Mouse (Mus musculus): ENCODE data around the gene Gzmf. TPM values are rescaled to one million over a fixed set of nuclear protein-coding genes. Genes with fewer than 3 reads are reported as not detected.
"Not testable (repeated sequence)": the region's sequence is repeated elsewhere in the genome, so short reads cannot be mapped to it uniquely, and the experiment has no call there.

Gzmf gene
- not detected for total RNA-seq (2018; cell fraction: chromatin; rRNA removed)
- total RNA-seq (2018; cell fraction: cytosol; rRNA removed), result not detected
- not detected for total RNA-seq (2018; cell fraction: nucleus; rRNA removed)
- not detected in 3 replicates for polyA plus RNA-seq (2018)

- no peak within 1 kb of the TSS for H3K27ac ChIP-seq
- H3K79me2 ChIP-seq (ENCODE audit: inconsistent target), result no peaks in the 10 kb centered on the region
- H3K36me3 ChIP-seq (ENCODE audit: inconsistent target), result no peaks in the 10 kb centered on the region
- no peak within 1 kb of the TSS for H3K4me3 ChIP-seq (ENCODE audit: inconsistent target)
- WGBS (ENCODE audit: missing documents), result 92% methylated on average over 4 of the region's 4 CpGs
Measured at GRCm38 (mm10) chr14:56211317-56211716, at the start of gene Gzmf. Gzmf (minus strand) TSS chr14:56211417.

GRCm38 (mm10) chr14:56240409-56240808 lies 29.2 kb upstream of the Gzmf start:
- Histone ChIP-seq H3K4me3 (ENCODE audit: inconsistent target) (no peak overlapping the region), H3K79me2 (ENCODE audit: inconsistent target) (no peaks in the 10 kb centered on the region), H3K36me3 (ENCODE audit: inconsistent target) (no peaks in the 10 kb centered on the region), H3K27ac (no peak overlapping the region)

GRCm38 (mm10) chr14:56234556-56234955 lies 23.3 kb upstream of the Gzmf start, which contains the start of gene Gzmc:
Gzmc (minus strand) TSS chr14:56234656.
- WGBS (ENCODE audit: missing documents), result 14% methylated on average over 1 of the region's 2 CpGs
- no peaks in the 10 kb centered on the region for H3K36me3 ChIP-seq (ENCODE audit: inconsistent target)
- H3K79me2 ChIP-seq (ENCODE audit: inconsistent target), result no peaks in the 10 kb centered on the region
- H3K27ac ChIP-seq, result no peak within 1 kb of the TSS
- no peak within 1 kb of the TSS for H3K4me3 ChIP-seq (ENCODE audit: inconsistent target)

- WGBS (ENCODE audit: missing documents), result 86% methylated on average over 1 of the region's 1 CpGs
Measured at GRCm38 (mm10) chr14:56205613-56206012, 5.6 kb downstream of the Gzmf start.

GRCm38 (mm10) chr14:56205021-56205420 lies 6.2 kb downstream of the Gzmf start:
- not testable (repeated sequence) for H3K79me2 ChIP-seq (ENCODE audit: inconsistent target); H3K27ac ChIP-seq; H3K36me3 ChIP-seq (ENCODE audit: inconsistent target); H3K4me3 ChIP-seq (ENCODE audit: inconsistent target)
- WGBS (ENCODE audit: missing documents), result 32% methylated on average over 5 of the region's 5 CpGs

More at GRCm38 (mm10) chr14:56205613-56206012, 5.6 kb downstream of the Gzmf start:
- Histone ChIP-seq H3K36me3 (ENCODE audit: inconsistent target) (no peaks in the 10 kb centered on the region), H3K79me2 (ENCODE audit: inconsistent target) (no peaks in the 10 kb centered on the region), H3K4me3 (ENCODE audit: inconsistent target) (no peak overlapping the region), H3K27ac (no peak overlapping the region)

- no peak overlapping the region for H3K27ac ChIP-seq
- 0% methylated on average over 2 of the region's 2 CpGs for WGBS (ENCODE audit: missing documents)
- H3K36me3 ChIP-seq (ENCODE audit: inconsistent target), result no peaks in the 10 kb centered on the region
- no peaks in the 10 kb centered on the region for H3K79me2 ChIP-seq (ENCODE audit: inconsistent target)
- no peak overlapping the region for H3K4me3 ChIP-seq (ENCODE audit: inconsistent target)
Measured at GRCm38 (mm10) chr14:56203975-56204374, 7.2 kb downstream of the Gzmf start.

- WGBS (ENCODE audit: missing documents), result 62% methylated on average over 6 of the region's 6 CpGs
- Histone ChIP-seq H3K79me2 (ENCODE audit: inconsistent target) (no peaks in the 10 kb centered on the region), H3K27ac (no peak overlapping the region), H3K4me3 (ENCODE audit: inconsistent target) (no peak overlapping the region), H3K36me3 (ENCODE audit: inconsistent target) (no peaks in the 10 kb centered on the region)
Measured at GRCm38 (mm10) chr14:56186946-56187345, 24.3 kb downstream of the Gzmf start.

- WGBS (ENCODE audit: missing documents), result 71% methylated on average over 5 of the region's 5 CpGs
- H3K27ac ChIP-seq, result no peak overlapping the region
- H3K36me3 ChIP-seq (ENCODE audit: inconsistent target), result no peaks in the 10 kb centered on the region
- H3K4me3 ChIP-seq (ENCODE audit: inconsistent target), result no peak overlapping the region
- no peaks in the 10 kb centered on the region for H3K79me2 ChIP-seq (ENCODE audit: inconsistent target)
Measured at GRCm38 (mm10) chr14:56186521-56186920, 24.7 kb downstream of the Gzmf start.

GRCm38 (mm10) chr14:56177651-56178050 lies 33.6 kb downstream of the Gzmf start:
- H3K79me2 ChIP-seq (ENCODE audit: inconsistent target); H3K27ac ChIP-seq; H3K4me3 ChIP-seq (ENCODE audit: inconsistent target); H3K36me3 ChIP-seq (ENCODE audit: inconsistent target): not testable (repeated sequence)
- 18% methylated on average over 8 of the region's 8 CpGs for WGBS (ENCODE audit: missing documents)

- Histone ChIP-seq H3K27ac (no peak within 1 kb of the TSS), H3K36me3 (ENCODE audit: inconsistent target) (no peaks in the 10 kb centered on the region), H3K79me2 (ENCODE audit: inconsistent target) (no peaks in the 10 kb centered on the region), H3K4me3 (ENCODE audit: inconsistent target) (no peak within 1 kb of the TSS)
- 91% methylated on average over 5 of the region's 5 CpGs for WGBS (ENCODE audit: missing documents)
Measured at GRCm38 (mm10) chr14:56174499-56174898, 36.7 kb downstream of the Gzmf start, which contains the start of gene Gzmn. Gzmn (minus strand) TSS chr14:56174599.

GRCm38 (mm10) chr14:56173396-56173795 lies 37.8 kb downstream of the Gzmf start:
- WGBS (ENCODE audit: missing documents), result 90% methylated on average over 6 of the region's 6 CpGs
- Histone ChIP-seq H3K36me3 (ENCODE audit: inconsistent target) (no peaks in the 10 kb centered on the region), H3K27ac (no peak overlapping the region)

GRCm38 (mm10) chr14:56172744-56173143 lies 38.5 kb downstream of the Gzmf start:
- no peaks in the 10 kb centered on the region for H3K79me2 ChIP-seq (ENCODE audit: inconsistent target)
- 84% methylated on average over 5 of the region's 5 CpGs for WGBS (ENCODE audit: missing documents)
- no peaks in the 10 kb centered on the region for H3K36me3 ChIP-seq (ENCODE audit: inconsistent target)
- H3K4me3 ChIP-seq (ENCODE audit: inconsistent target), result no peak overlapping the region
- H3K27ac ChIP-seq, result no peak overlapping the region

More at GRCm38 (mm10) chr14:56173396-56173795, 37.8 kb downstream of the Gzmf start:
- Histone ChIP-seq H3K4me3 (ENCODE audit: inconsistent target) (no peak overlapping the region), H3K79me2 (ENCODE audit: inconsistent target) (no peaks in the 10 kb centered on the region)

- Histone ChIP-seq H3K79me2 (ENCODE audit: inconsistent target) (no peaks in the 10 kb centered on the region), H3K4me3 (ENCODE audit: inconsistent target) (no peak overlapping the region), H3K27ac (no peak overlapping the region), H3K36me3 (ENCODE audit: inconsistent target) (no peaks in the 10 kb centered on the region)
- WGBS (ENCODE audit: missing documents), result 66% methylated on average over 6 of the region's 6 CpGs
Measured at GRCm38 (mm10) chr14:56168009-56168408, 43.2 kb downstream of the Gzmf start.

GRCm38 (mm10) chr14:56162109-56162508 lies 49.1 kb downstream of the Gzmf start:
- no peaks in the 10 kb centered on the region for H3K36me3 ChIP-seq (ENCODE audit: inconsistent target)
- WGBS (ENCODE audit: missing documents), result 80% methylated on average over 2 of the region's 2 CpGs

GRCm38 (mm10) chr14:56159479-56159878 lies 51.7 kb downstream of the Gzmf start, which contains the start of gene Gzmg:
Gzmg (minus strand) TSS chr14:56159579.
- WGBS (ENCODE audit: missing documents), result 88% methylated on average over 2 of the region's 2 CpGs

More at GRCm38 (mm10) chr14:56162109-56162508, 49.1 kb downstream of the Gzmf start:
- Histone ChIP-seq H3K4me3 (ENCODE audit: inconsistent target) (no peak overlapping the region), H3K79me2 (ENCODE audit: inconsistent target) (no peaks in the 10 kb centered on the region), H3K27ac (no peak overlapping the region)

GRCm38 (mm10) chr14:56155340-56155739 lies 55.9 kb downstream of the Gzmf start:
- Histone ChIP-seq H3K79me2 (ENCODE audit: inconsistent target) (no peaks in the 10 kb centered on the region), H3K27ac (no peak overlapping the region), H3K4me3 (ENCODE audit: inconsistent target) (no peak overlapping the region), H3K36me3 (ENCODE audit: inconsistent target) (no peaks in the 10 kb centered on the region)
- WGBS (ENCODE audit: missing documents), result 72% methylated on average over 2 of the region's 2 CpGs

More at GRCm38 (mm10) chr14:56159479-56159878, 51.7 kb downstream of the Gzmf start, which contains the start of gene Gzmg:
- H3K79me2 ChIP-seq (ENCODE audit: inconsistent target); H3K36me3 ChIP-seq (ENCODE audit: inconsistent target); H3K27ac ChIP-seq; H3K4me3 ChIP-seq (ENCODE audit: inconsistent target): not testable (repeated sequence)
